Mouse (Mus musculus) heart, postnatal 0 days (tissue): ENCODE measurements around the gene Tmem18.

Experiments
- CTCF ChIP-seq: IDR thresholded peaks from 2 replicates; pipeline ENCODE4 v1.5.1; 2016; ENCODE audit warnings: antibody characterized with exemption, control low read depth, low read depth
- EP300 ChIP-seq: IDR thresholded peaks from 2 replicates; pipeline ENCODE4 v1.6.1; 2016; ENCODE audit warnings: antibody characterized with exemption, low read depth

- TF ChIP-seq CTCF (no peak), EP300 (no peak)
Observed at GRCm38 (mm10) chr12:30604012-30604411, 19.8 kb downstream of the Tmem18 start.
